Mouse (Mus musculus) activated CD4-positive, CD25-positive, alpha-beta regulatory T cell, adult 4 months (primary cell): ENCODE results near the gene Rhoc. TPM values are rescaled to one million over a fixed set of nuclear protein-coding genes. Genes with fewer than 3 reads are reported as not detected.

Experiments used
- ATAC-seq: one replicate; pipeline ENCODE4 v1.8.0; 2017
- polyA plus RNA-seq, 2 experiments: library from polyadenylated mRNA; unstranded; fragments of 100-300 nt; shearing (Covaris generic); gene quantifications; one replicate each; pipeline ENCODE4 v1.2.1; 2017

Gene Rhoc
- polyA plus RNA-seq, 2 experiments from 2014 or later = 7.3 to 9.9 TPM

GRCm38 (mm10) chr3:104817481-104817990 lies 29.4 kb downstream of the Rhoc start:
- peak; percentile 21 for ATAC-seq

GRCm38 (mm10) chr3:104817991-104818748 lies 30.0 kb downstream of the Rhoc start, which contains the start of gene Mov10:
Gene Mov10 (minus strand): TSS chr3:104818563.
- ATAC-seq = peak; percentile 73

DNA sequence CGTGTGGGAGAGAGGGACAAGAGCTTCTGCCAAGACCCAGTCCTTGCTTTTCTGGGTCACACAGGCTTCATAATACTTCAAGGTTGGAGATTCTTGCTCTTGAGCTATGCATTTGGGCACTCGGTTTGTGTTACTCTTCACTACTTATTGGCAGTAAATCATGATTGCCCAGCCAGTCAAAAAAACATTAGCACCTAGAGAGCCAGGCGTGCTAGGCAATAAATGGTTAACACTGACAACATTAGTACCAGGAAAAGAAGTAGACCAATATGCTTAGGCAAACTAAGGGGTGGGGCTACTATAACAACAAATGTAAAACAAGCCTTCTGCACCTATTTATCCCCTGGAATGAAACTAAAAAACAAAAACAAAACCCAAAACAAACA lies 30.6 kb downstream of the Rhoc start:
- no peak for ATAC-seq

- no peak for ATAC-seq
These were observed 32.3 kb downstream of the Rhoc start for GRCm38 (mm10) chr3:104820426-104820825.

DNA sequence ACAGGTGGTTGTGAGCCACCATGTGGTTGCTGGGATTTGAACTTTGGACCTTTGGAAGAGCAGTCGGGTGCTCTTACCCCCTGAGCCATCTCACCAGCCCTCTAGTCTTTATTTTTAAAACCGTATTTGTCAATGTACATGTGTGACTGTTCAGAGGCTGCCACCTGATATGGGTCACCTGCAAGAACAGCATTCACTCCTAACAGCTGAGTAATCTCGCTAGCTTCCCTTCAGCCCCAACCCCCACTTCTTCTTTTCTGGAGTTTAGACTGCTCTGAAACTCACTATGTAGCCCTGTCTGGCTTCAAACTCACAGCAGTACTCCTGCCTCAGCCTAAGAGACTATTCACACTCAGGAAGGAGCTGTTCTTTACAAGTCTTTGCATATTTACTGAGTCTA lies 34.2 kb downstream of the Rhoc start:
- no peak for ATAC-seq

GRCm38 (mm10) chr3:104835797-104836196 lies 47.6 kb downstream of the Rhoc start:
- no peak for ATAC-seq

DNA sequence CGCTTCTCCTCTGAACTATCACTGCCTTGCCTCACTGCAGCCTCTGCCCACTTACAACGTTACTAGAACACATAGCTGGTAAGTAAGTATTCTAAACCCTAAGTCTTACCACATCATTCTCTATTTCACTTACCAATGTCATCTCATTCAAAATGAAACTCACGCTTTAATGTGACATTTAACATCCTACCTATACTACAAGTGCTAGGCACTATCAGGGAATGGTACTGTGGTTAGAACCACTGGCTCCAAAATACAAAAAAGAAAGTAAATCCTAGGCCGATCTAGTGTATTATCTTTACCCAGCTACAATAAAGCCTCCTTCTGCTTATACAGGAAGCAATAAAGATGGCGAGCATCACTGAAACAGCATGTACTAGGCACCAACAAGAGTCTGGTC lies 52.9 kb downstream of the Rhoc start:
- ATAC-seq = no peak

Other genes with a start within 250 kb of the Rhoc start
- 10 to 100 TPM in 1 of 2 experiments, 1 to 10 TPM in 1; 6.7 to 11.2 TPM for gene Slc16a1, start 149.7 kb upstream of the Rhoc start, polyA plus RNA-seq
- 10 to 100 TPM; 24.1 to 28.0 TPM for gene Ppm1j, start 7.3 kb upstream of the Rhoc start, polyA plus RNA-seq
- gene Fam19a3, start 6.5 kb upstream of the Rhoc start, polyA plus RNA-seq = 1 to 10 TPM in 1 of 2 experiments, under 1 TPM in 1; 0.83 to 1.4 TPM
- 10 to 100 TPM; 16.2 to 34.8 TPM for gene Mov10, start 30.2 kb downstream of the Rhoc start, polyA plus RNA-seq
- gene St7l, start 75.6 kb downstream of the Rhoc start, polyA plus RNA-seq = 10 to 100 TPM; 23.8 to 26.2 TPM
- 100 to 1,000 TPM; 321 to 578 TPM for gene Capza1, start 76.1 kb downstream of the Rhoc start, polyA plus RNA-seq
- gene Wnt2b, start 173.5 kb downstream of the Rhoc start, polyA plus RNA-seq = under 1 TPM; 0.18 to 0.22 TPM